Mouse (Mus musculus) retina, postnatal 1 day (tissue): ENCODE measurements around the gene Olfr1242.
A peak's percentile ranks its signal among the peaks of the same experiment; 100 is the strongest.

Source experiments
- DNase-seq: peaks from one replicate; pipeline ENCODE4 v3.0.0-alpha.2; 2012

Olfr1242 gene

DNA sequence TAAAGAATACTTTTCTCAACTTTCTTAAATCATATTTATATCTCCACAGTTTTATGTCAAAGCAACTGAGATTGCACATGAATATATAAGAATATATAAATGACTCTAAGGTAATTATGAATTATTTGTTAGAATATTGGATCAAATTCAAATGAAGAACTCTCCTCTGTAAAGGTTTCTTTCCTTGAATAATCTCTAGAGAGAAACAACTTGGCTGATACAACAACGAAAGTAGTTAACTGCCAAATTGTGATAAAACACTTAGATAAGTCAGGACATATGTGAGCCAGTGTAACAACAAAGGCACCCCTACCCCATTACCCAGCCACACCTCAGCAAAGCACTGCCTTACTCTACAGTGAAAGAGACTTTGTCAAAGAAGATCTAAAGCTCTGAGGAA, at the start of gene Olfr1242:
Gene Olfr1242 (minus strand): TSS at position 101 of the 400 bp plus-strand sequence.
- no peak for DNase-seq

DNA sequence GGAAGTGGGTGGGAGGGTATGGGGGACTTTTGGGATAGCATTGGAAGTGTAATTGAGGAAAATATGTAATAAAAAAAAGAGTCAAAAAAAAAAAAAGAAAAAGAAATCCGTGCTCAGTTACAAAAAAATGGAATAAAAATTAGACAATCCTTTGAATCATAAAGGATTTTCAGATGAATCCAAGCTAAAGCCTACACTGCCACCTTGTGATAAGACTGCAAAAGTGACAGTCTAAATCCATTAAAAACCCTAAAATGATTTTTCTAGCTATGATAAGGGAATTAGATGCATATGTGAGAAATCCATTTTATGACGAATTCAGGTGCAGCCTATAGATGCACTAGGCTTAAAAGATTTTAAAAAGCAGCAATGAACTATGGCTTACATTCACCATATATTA, 46.4 kb upstream of the Olfr1242 start:
- DNase-seq = peak; percentile 1

DNA sequence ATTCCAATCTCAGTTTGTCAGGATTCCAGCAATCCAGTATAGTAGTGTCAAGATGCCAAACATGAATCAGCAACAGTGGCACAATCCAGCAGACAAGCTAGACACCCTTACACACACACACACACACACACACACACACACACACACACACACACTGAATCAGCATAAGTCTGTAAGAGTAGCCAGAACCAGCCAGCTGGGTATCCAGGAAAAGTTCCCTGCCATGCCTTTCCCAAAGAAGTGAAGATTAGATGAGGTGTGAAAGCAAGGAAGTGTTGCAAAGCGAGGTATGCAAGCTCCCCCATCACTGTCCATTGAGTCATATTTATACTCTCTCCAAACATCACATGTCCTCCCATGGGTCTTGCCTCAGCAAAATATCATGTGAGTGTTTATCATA, 41.8 kb upstream of the Olfr1242 start:
- no peak for DNase-seq

DNA sequence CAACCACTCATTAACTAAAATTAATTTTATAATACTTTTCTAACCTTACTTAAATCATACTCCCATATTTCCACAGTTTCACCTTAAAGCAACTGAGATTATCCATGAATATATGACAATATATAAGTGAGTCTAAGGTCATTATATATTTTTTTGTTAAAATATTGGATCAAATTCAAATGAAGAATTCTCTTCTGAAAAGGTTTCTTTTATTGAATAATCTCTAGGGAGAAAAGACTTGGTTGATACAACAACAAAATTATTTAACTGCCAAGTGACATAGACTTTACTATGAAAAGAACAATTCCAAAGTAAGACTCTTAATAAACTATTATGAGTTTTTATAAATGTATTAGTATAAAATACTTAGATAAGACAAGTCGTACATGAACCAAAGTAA, 33.3 kb upstream of the Olfr1242 start, which contains the start of gene Olfr1243:
Gene Olfr1243 (minus strand): TSS at position 101 of the 400 bp plus-strand sequence.
- DNase-seq = no peak

DNA sequence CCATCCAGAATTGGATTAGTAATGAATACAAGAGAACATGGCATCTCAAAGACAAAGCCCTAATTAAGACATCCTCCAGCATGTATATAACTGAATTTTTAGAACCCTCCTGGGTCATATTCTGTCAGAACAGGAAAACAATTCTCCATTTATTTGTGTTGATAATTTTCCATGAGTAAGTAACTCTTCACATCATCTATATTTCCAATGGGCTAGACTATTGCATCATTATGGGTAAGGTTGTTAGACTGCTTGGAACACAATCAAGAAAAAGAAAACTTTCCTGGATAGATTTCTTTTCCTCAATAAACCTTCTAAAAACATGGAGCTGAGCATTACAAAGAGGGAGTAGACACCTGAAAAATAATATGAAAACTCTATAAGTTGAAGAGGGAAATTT, 11.1 kb downstream of the Olfr1242 start, which contains the start of gene Olfr1241:
Gene Olfr1241 (minus strand): TSS at position 101 of the 400 bp plus-strand sequence.
- DNase-seq = no peak

DNA sequence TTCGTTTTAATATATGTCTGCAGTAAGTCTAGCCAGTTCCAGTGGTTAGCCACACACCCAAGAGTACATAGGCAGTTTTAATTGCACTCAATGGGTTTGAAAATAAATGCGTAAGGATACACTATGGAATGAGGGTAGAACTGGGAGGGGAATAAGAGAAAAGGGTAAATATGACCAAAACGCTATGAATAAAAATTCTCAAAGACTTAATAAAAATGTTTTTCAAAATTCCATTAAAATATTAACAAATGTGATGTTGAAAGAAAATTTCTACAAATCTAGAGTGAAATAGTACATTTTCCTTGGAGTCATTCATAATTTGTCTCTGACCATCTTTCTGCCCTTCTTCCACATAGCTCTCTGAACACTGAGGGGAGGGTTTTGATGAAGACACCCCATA, 55.2 kb downstream of the Olfr1242 start, which contains the start of gene Olfr1240:
Gene Olfr1240 (minus strand): TSS at position 101 of the 400 bp plus-strand sequence.
- DNase-seq = no peak
